Mouse (Mus musculus) ES-E14 (cell line): ENCODE data around the gene Klhdc3. TPM values are rescaled to one million over a fixed set of nuclear protein-coding genes. Genes with fewer than 3 reads are reported as not detected.
A peak's percentile ranks its signal among the peaks of the same experiment; 100 is the strongest.

ENCODE experiments used
- DNase-seq: peaks from one replicate; pipeline ENCODE4 v3.0.0-alpha.2; 2013; ENCODE audit warnings: low read depth, low spot score
- H3K27ac ChIP-seq: 2 replicates; pipeline ENCODE4 v1.5.1; 2012; ENCODE audit warnings: low read depth, mild to moderate bottlenecking, low read length, moderate library complexity, mixed read lengths; ENCODE audit not compliant: poor library complexity, insufficient read depth, severe bottlenecking
- H3K36me3 ChIP-seq: 2 replicates; pipeline ENCODE4 v1.6.1; 2012; ENCODE audit warnings: mild to moderate bottlenecking, low read length, moderate library complexity, mixed read lengths; ENCODE audit not compliant: control insufficient read depth, poor library complexity, insufficient read depth, severe bottlenecking
- H3K4me1 ChIP-seq, 2 experiments: fragments of 150-350 bp in 1 of 2; sonication (generic) in 1 of 2; 2 replicates each; pipeline ENCODE4 v1.6.1; 2012; ENCODE audit warnings: low read length in 2 of 2, mild to moderate bottlenecking in 1 of 2, mixed read lengths in 1 of 2; ENCODE audit not compliant: control insufficient read depth in 2 of 2, insufficient read depth in 2 of 2, poor library complexity in 1 of 2
- H3K4me3 ChIP-seq, 2 experiments: fragments of 150-350 bp in 1 of 2; sonication (generic) in 1 of 2; 2 replicates each; pipeline ENCODE4 v1.5.1; 2012; ENCODE audit warnings: low read length in 2 of 2, low read depth in 1 of 2, mild to moderate bottlenecking in 1 of 2, mixed read lengths in 1 of 2; ENCODE audit not compliant: insufficient read depth in 1 of 2, poor library complexity in 1 of 2, severe bottlenecking in 1 of 2
- H3K9ac ChIP-seq: 2 replicates; pipeline ENCODE4 v1.6.1; 2012; ENCODE audit warnings: low read depth, mild to moderate bottlenecking, low read length, mixed read lengths; ENCODE audit not compliant: poor library complexity, insufficient read depth, severe bottlenecking
- H3K9me3 ChIP-seq: fragments of 150-350 bp; sonication (generic); 2 replicates; pipeline ENCODE4 v1.6.1; 2012; ENCODE audit warnings: low read depth, mild to moderate bottlenecking, low read length; ENCODE audit not compliant: control insufficient read depth, insufficient read depth
- CHD2 ChIP-seq: IDR thresholded peaks from 2 replicates; pipeline ENCODE4 v1.6.1; 2014; ENCODE audit warnings: mild to moderate bottlenecking, low read depth, low read length, inconsistent platforms
- HCFC1 ChIP-seq: IDR thresholded peaks from 2 replicates; pipeline ENCODE4 v1.6.1; 2012; ENCODE audit warnings: low read length, inconsistent platforms, borderline replicate concordance; ENCODE audit not compliant: insufficient read depth
- MAFK ChIP-seq: IDR thresholded peaks from 2 replicates; pipeline ENCODE4 v1.6.1; 2014; ENCODE audit warnings: mild to moderate bottlenecking, low read depth, low read length, inconsistent platforms; ENCODE audit not compliant: insufficient read depth
- ZC3H11A ChIP-seq: IDR thresholded peaks from 2 replicates; pipeline ENCODE4 v1.6.1; 2012; ENCODE audit warnings: low read depth, mild to moderate bottlenecking, inconsistent platforms, low read length, borderline replicate concordance
- ZNF384 ChIP-seq: IDR thresholded peaks from 2 replicates; pipeline ENCODE4 v1.6.1; 2012; ENCODE audit warnings: low read depth, low read length, inconsistent platforms
- in situ Hi-C, 2 experiments: fragments of 600-800 bp; cut with MboI; formaldehyde crosslinking; loops; one replicate each; pipeline ENCODE4 v1.15.1; 2025; ENCODE audit warnings: low sequenced_read_pairs in 2 of 2, inconsistent platforms in 1 of 2; ENCODE audit not compliant: unreplicated experiment in 2 of 2
- total RNA-seq: library from RNA; depleted of rRNA; stranded (reverse); fragments of 300-350 nt; gene quantifications from 2 replicates; pipeline ENCODE4 v1.2.3, GENCODE M21; 2012

Gene Klhdc3
- total RNA-seq, 1 experiment: 65.1 TPM

DNA sequence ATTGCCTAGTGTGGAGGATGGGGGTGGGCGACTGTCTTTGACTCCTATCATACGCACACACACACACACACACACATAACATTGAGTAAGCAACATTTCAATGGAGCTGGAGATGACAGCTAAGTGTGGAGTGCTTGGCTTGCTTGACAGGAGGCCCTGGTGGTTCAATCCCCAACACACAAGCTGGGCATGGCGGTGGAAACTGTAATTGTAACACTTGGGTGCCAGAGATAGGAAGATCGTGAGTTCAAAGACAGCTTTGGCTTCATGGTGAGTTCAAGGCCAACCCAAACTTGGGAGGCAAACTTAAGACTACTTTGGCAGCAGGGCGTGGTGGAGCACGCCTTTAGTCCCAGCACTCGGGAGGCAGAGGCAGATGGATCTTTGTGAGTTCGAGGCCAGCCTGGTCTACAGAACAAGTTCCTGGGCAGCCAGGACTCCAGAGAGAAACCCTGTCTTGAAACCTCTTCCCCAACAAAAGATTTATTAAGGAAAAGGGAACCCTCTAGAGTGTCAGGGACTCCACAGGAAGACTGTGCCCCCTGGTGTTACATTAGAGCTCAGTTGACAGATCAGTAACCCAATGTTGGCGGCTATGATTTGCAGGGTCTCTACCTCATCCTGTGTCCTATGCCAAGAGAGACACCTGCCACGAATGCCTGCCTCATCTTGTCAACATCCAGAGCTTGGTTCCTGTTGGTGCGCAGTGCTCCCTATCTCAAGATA, 34.2 kb upstream of the Klhdc3 start:
- peaks cover 8% of the 10 kb centered on the region; the same call in 1 of the 2 replicates for H3K36me3 ChIP-seq
- in situ Hi-C loops: no loop called here

GRCm38 (mm10) chr17:46713849-46714248, 33.1 kb upstream of the Klhdc3 start:
- no peak for TF ChIP-seq ZC3H11A
- TF ChIP-seq HCFC1: no peak
- Histone ChIP-seq H3K27ac (no peak overlapping the region), H3K36me3 (peaks cover 8% of the 10 kb centered on the region; the same call in 1 of the 2 replicates), H3K9me3 (no peaks in the 10 kb centered on the region), H3K4me3 (no peak overlapping the region), H3K9ac (no peak overlapping the region), H3K4me1 (peaks cover 0 to 2% of the 10 kb centered on the region in 2 experiments; a peak in 2 of 4 replicates)
- no peak for DNase-seq
- in situ Hi-C loops: no loop called here

More for the DNA sequence above, 34.2 kb upstream of the Klhdc3 start:
- H3K4me3 ChIP-seq: no peak overlapping the region
- H3K4me1 ChIP-seq: peaks cover 0 to 2% of the 10 kb centered on the region in 2 experiments; a peak in 2 of 4 replicates
- H3K9ac ChIP-seq: no peak overlapping the region
- TF ChIP-seq ZNF384 (no peak), CHD2 (no peak), ZC3H11A (peak; percentile 38; the same call in 1 of the 2 replicates), MAFK (0 out of 2 replicates have a peak, but pooled peaks have one; percentile 6)
- H3K27ac ChIP-seq: no peak overlapping the region
- H3K9me3 ChIP-seq: no peaks in the 10 kb centered on the region
- DNase-seq: peak; percentile 73

DNA sequence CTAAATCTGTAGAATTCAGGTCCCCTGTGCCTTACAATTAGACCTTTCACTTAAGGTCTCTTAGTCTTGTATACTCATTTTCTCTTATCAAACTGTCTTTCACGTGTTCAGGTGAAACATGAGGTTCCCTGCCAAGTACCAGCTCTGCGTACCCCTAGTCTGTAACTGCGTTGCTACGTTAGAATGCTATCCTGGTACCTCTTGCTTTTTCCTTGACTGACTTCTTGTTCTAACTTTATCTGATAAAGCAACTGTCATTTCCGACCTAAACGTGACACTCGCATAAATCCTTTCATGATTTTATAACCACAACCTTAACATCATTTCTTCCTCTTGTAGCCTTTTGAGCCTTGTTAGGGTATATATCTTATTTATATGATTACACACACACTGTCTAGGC, 31.7 kb upstream of the Klhdc3 start:
- TF ChIP-seq HCFC1: no peak
- TF ChIP-seq MAFK: no peak
- TF ChIP-seq CHD2: no peak
- TF ChIP-seq ZC3H11A: no peak
- no peak for TF ChIP-seq ZNF384
- Histone ChIP-seq H3K4me3 (peak overlapping the region; percentile 91 to 98), H3K9me3 (no peaks in the 10 kb centered on the region), H3K36me3 (peaks cover 8% of the 10 kb centered on the region; the same call in 1 of the 2 replicates), H3K4me1 (peaks cover 0 to 2% of the 10 kb centered on the region in 2 experiments; a peak in 2 of 4 replicates), H3K9ac (no peak overlapping the region; the same call in 1 of the 2 replicates), H3K27ac (no peak overlapping the region)
- no peak for DNase-seq
- in situ Hi-C loops: no loop called here

- Histone ChIP-seq H3K36me3 (peaks cover 8% of the 10 kb centered on the region; the same call in 1 of the 2 replicates), H3K9ac (peak overlapping the region; percentile 89), H3K27ac (peak overlapping the region; percentile 20; the same call in 1 of the 2 replicates), H3K4me3 (peak overlapping the region; percentile 91 to 98), H3K9me3 (no peaks in the 10 kb centered on the region), H3K4me1 (peaks cover 0 to 2% of the 10 kb centered on the region in 2 experiments; a peak in 2 of 4 replicates)
- no peak for TF ChIP-seq HCFC1
- TF ChIP-seq MAFK: no peak
- TF ChIP-seq CHD2: no peak
- TF ChIP-seq ZC3H11A: no peak
- no peak for TF ChIP-seq ZNF384
- no peak for DNase-seq
- in situ Hi-C loops: no loop called here
Observed at GRCm38 (mm10) chr17:46711612-46712271, 31.0 kb upstream of the Klhdc3 start.
